Mouse (Mus musculus): ENCODE measurements around the gene Bcar3. TPM values are rescaled to one million over a fixed set of nuclear protein-coding genes. Genes with fewer than 3 reads are reported as not detected.

Gene Bcar3
- polyA plus RNA-seq, 1 experiment: 93.8 TPM

GRCm38 (mm10) chr3:122438143-122438825 is 144.3 kb downstream of the Bcar3 start:
- H3K4me3 ChIP-seq (ENCODE audit: low read depth, low read length): no peak overlapping the region
- TF ChIP-seq POLR2A (IDR thresholded peaks at IDR 0.05; ENCODE audit: low read depth, low read length) (no peak), CTCF (IDR thresholded peaks at IDR 0.05; ENCODE audit: extremely low read depth, insufficient read length, insufficient replicate concordance, low read depth, low read length) (no peak)
- H3K4me1 ChIP-seq (ENCODE audit: control insufficient read depth, insufficient read depth, insufficient read length, low read length): no peaks in the 10 kb centered on the region
- no peaks in the 10 kb centered on the region; the same call in 1 of the 2 replicates for H3K36me3 ChIP-seq (ENCODE audit: control insufficient read depth, insufficient read depth, low read length)
- no peak overlapping the region for H3K27ac ChIP-seq (ENCODE audit: insufficient read depth, low read depth, low read length)
- 79% methylated on average over 7 of the region's 7 CpGs for WGBS
- H3K27me3 ChIP-seq (ENCODE audit: control insufficient read depth, insufficient read depth, low read length): no peaks in the 10 kb centered on the region

- Histone ChIP-seq H3K27me3 (ENCODE audit: control insufficient read depth, insufficient read depth, low read length) (no peaks in the 10 kb centered on the region), H3K36me3 (ENCODE audit: control insufficient read depth, insufficient read depth, low read length) (peaks cover 4% of the 10 kb centered on the region), H3K4me3 (ENCODE audit: low read depth, low read length) (no peak overlapping the region), H3K4me1 (ENCODE audit: control insufficient read depth, insufficient read depth, insufficient read length, low read length) (no peaks in the 10 kb centered on the region), H3K27ac (ENCODE audit: insufficient read depth, low read depth, low read length) (no peak overlapping the region)
- TF ChIP-seq CTCF (IDR thresholded peaks at IDR 0.05; ENCODE audit: extremely low read depth, insufficient read length, insufficient replicate concordance, low read depth, low read length) (no peak), POLR2A (IDR thresholded peaks at IDR 0.05; ENCODE audit: low read depth, low read length) (no peak)
- 89% methylated on average over 11 of the region's 11 CpGs for WGBS
These were observed 151.8 kb downstream of the Bcar3 start for GRCm38 (mm10) chr3:122445696-122446095.

GRCm38 (mm10) chr3:122446678-122447077 is 152.7 kb downstream of the Bcar3 start:
- Histone ChIP-seq H3K27ac (ENCODE audit: insufficient read depth, low read depth, low read length) (no peak overlapping the region), H3K27me3 (ENCODE audit: control insufficient read depth, insufficient read depth, low read length) (no peaks in the 10 kb centered on the region), H3K4me1 (ENCODE audit: control insufficient read depth, insufficient read depth, insufficient read length, low read length) (no peaks in the 10 kb centered on the region), H3K4me3 (ENCODE audit: low read depth, low read length) (no peak overlapping the region), H3K36me3 (ENCODE audit: control insufficient read depth, insufficient read depth, low read length) (peaks cover 4% of the 10 kb centered on the region)
- 84% methylated on average over 8 of the region's 8 CpGs for WGBS
- TF ChIP-seq CTCF (IDR thresholded peaks at IDR 0.05; ENCODE audit: extremely low read depth, insufficient read length, insufficient replicate concordance, low read depth, low read length) (no peak), POLR2A (IDR thresholded peaks at IDR 0.05; ENCODE audit: low read depth, low read length) (no peak)

- H3K27me3 ChIP-seq (ENCODE audit: control insufficient read depth, insufficient read depth, low read length): no peaks in the 10 kb centered on the region
- TF ChIP-seq POLR2A (IDR thresholded peaks at IDR 0.05; ENCODE audit: low read depth, low read length) (no peak), CTCF (IDR thresholded peaks at IDR 0.05; ENCODE audit: extremely low read depth, insufficient read length, insufficient replicate concordance, low read depth, low read length) (no peak)
- H3K4me1 ChIP-seq (ENCODE audit: control insufficient read depth, insufficient read depth, insufficient read length, low read length): no peaks in the 10 kb centered on the region
- 97% methylated on average over 13 of the region's 13 CpGs for WGBS
- no peak overlapping the region for H3K27ac ChIP-seq (ENCODE audit: insufficient read depth, low read depth, low read length)
- H3K4me3 ChIP-seq (ENCODE audit: low read depth, low read length): no peak overlapping the region
- H3K36me3 ChIP-seq (ENCODE audit: control insufficient read depth, insufficient read depth, low read length): peaks cover 4% of the 10 kb centered on the region; the same call in 1 of the 2 replicates
These were observed 154.3 kb downstream of the Bcar3 start for GRCm38 (mm10) chr3:122448196-122448595.

GRCm38 (mm10) chr3:122450041-122450440 is 156.1 kb downstream of the Bcar3 start:
- no peak overlapping the region for H3K4me3 ChIP-seq (ENCODE audit: low read depth, low read length)
- no peaks in the 10 kb centered on the region for H3K4me1 ChIP-seq (ENCODE audit: control insufficient read depth, insufficient read depth, insufficient read length, low read length)
- TF ChIP-seq POLR2A (IDR thresholded peaks at IDR 0.05; ENCODE audit: low read depth, low read length) (no peak), CTCF (IDR thresholded peaks at IDR 0.05; ENCODE audit: extremely low read depth, insufficient read length, insufficient replicate concordance, low read depth, low read length) (no peak)
- WGBS: 84% methylated on average over 7 of the region's 7 CpGs
- H3K27me3 ChIP-seq (ENCODE audit: control insufficient read depth, insufficient read depth, low read length): no peaks in the 10 kb centered on the region
- H3K36me3 ChIP-seq (ENCODE audit: control insufficient read depth, insufficient read depth, low read length): peaks cover 4% of the 10 kb centered on the region
- no peak overlapping the region for H3K27ac ChIP-seq (ENCODE audit: insufficient read depth, low read depth, low read length)

GRCm38 (mm10) chr3:122453875-122454274 is 159.9 kb downstream of the Bcar3 start:
- Histone ChIP-seq H3K4me3 (ENCODE audit: low read depth, low read length) (no peak overlapping the region), H3K27me3 (ENCODE audit: control insufficient read depth, insufficient read depth, low read length) (no peaks in the 10 kb centered on the region), H3K36me3 (ENCODE audit: control insufficient read depth, insufficient read depth, low read length) (peaks cover 1% of the 10 kb centered on the region; the same call in 1 of the 2 replicates), H3K27ac (ENCODE audit: insufficient read depth, low read depth, low read length) (no peak overlapping the region), H3K4me1 (ENCODE audit: control insufficient read depth, insufficient read depth, insufficient read length, low read length) (no peaks in the 10 kb centered on the region)
- TF ChIP-seq POLR2A (IDR thresholded peaks at IDR 0.05; ENCODE audit: low read depth, low read length): no peak
- no peak for TF ChIP-seq CTCF (IDR thresholded peaks at IDR 0.05; ENCODE audit: extremely low read depth, insufficient read length, insufficient replicate concordance, low read depth, low read length)
- 93% methylated on average over 11 of the region's 11 CpGs for WGBS

- Histone ChIP-seq H3K36me3 (ENCODE audit: control insufficient read depth, insufficient read depth, low read length) (peaks cover 1% of the 10 kb centered on the region; the same call in 1 of the 2 replicates), H3K4me3 (ENCODE audit: low read depth, low read length) (no peak overlapping the region), H3K27me3 (ENCODE audit: control insufficient read depth, insufficient read depth, low read length) (no peaks in the 10 kb centered on the region), H3K4me1 (ENCODE audit: control insufficient read depth, insufficient read depth, insufficient read length, low read length) (0 out of 2 replicates have a peak, but pooled peaks cover 4% of the 10 kb centered on the region), H3K27ac (ENCODE audit: insufficient read depth, low read depth, low read length) (no peak overlapping the region)
- no peak for TF ChIP-seq POLR2A (IDR thresholded peaks at IDR 0.05; ENCODE audit: low read depth, low read length)
- TF ChIP-seq CTCF (IDR thresholded peaks at IDR 0.05; ENCODE audit: extremely low read depth, insufficient read length, insufficient replicate concordance, low read depth, low read length): no peak
- 89% methylated on average over 4 of the region's 4 CpGs for WGBS
These were observed 162.2 kb downstream of the Bcar3 start for GRCm38 (mm10) chr3:122456156-122456555.

Measured in small intestine, adult 2 months (tissue).